Mouse (Mus musculus) monocyte, adult 5-6 weeks (primary cell): ENCODE results near the gene Esp38. TPM values are rescaled to one million over a fixed set of nuclear protein-coding genes. Genes with fewer than 3 reads are reported as not detected.
"Not testable (repeated sequence)": the region's sequence is repeated elsewhere in the genome, so short reads cannot be mapped to it uniquely, and the experiment has no call there.

ENCODE experiments used
- ATAC-seq: fragments of 153-309, 156-312 bp; replicated peaks from 2 replicates; pipeline ENCODE4 v1.8.0; 2017; ENCODE audit warnings: mild to moderate bottlenecking; ENCODE audit not compliant: low TSS enrichment, insufficient number of reproducible peaks, severe bottlenecking, poor library complexity, low FRiP score
- total RNA-seq: library from RNA; stranded (forward); fragments of 200-1000, 200-491, 200-594 nt; gene quantifications from 3 replicates; pipeline ENCODE4 v1.2.3, GENCODE M21; 2017

The Esp38 gene
- not detected in 3 replicates for total RNA-seq

GRCm38 (mm10) chr17:39950220-39950619 is at the start of gene Esp38:
Gene Esp38 (plus strand): TSS chr17:39950520.
- ATAC-seq, result no peak

DNA sequence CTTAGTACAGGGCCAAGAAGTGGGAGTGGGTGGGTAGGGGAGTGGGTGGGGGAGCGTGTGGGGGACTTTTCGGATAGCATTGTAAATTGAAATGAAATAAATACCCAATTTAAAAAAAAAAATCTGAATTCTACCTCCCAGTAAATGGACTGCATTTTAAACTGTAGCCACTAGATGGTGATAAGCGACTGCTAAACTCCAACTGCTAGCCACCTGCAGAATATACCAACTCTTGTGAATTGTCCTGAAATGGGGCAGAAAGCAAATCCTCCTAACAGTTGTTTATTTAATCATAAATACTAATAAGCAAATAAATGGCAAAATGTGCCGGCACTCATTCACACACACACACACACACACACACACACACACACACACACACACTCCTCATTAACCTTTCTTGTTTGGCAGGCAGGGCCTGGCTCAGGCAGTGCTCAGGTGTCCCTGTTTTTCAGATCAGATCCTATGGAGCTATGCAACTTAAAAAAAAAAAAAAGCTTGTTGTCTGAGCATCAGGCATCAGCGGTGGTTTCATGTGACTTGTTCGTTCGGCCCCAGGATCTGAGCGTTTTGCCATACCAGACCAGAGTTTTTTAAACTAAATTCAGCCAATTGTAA is 47.3 kb upstream of the Esp38 start:
- ATAC-seq, result not testable (repeated sequence)

Other genes starting within 250 kb of the Esp38 start
- gene AC192777.2, start 144.9 kb downstream of the Esp38 start, total RNA-seq, result not detected in 3 replicates